In genomic region chr9:44473184-44473583, GRCm38 (mm10) we compare ENCODE assay signal across 22 mouse cellular contexts. TPM values are rescaled to one million over a fixed set of nuclear protein-coding genes. Genes with fewer than 3 reads are reported as not detected.
DNase-seq lines count a peak whose midpoint lies in the region; TF ChIP-seq lines count a peak whose summit lies in the region.
"Had no signal": no experiment of that assay in that cellular context is flagged by ENCODE, and none has a peak within 500 bp of the region (broad histone marks: within the 10 kb centered on the region; RNA-seq: fewer than 3 reads in every experiment).

No protein-coding gene starts in this region.

- no peak overlapping the region for H3K4me3 ChIP-seq in gastrocnemius, adult 2 months
- H3K4me3 ChIP-seq in layer of hippocampus, adult 2 months, result no peak overlapping the region
- H3K4me3 ChIP-seq: embryonic facial prominence, embryonic 13.5 days; myocyte; stomach, embryonic 15.5 days had no signal

- intact Hi-C loops in gastrocnemius, adult 2 months (cut with DNase I), result no loop called here
- intact Hi-C loops in gastrocnemius, postnatal 14 days (cut with DNase I; ENCODE audit: low total_unique reads), result loop anchor here (5.0 kb wide), 1 partner anchor 34 kb away; no protein-coding TSS in a partner anchor

- H3K27ac ChIP-seq in gastrocnemius, adult 2 months, result peak overlapping the region; percentile 90
- H3K27ac ChIP-seq in layer of hippocampus, adult 2 months, result no peak overlapping the region
- H3K27ac ChIP-seq: embryonic facial prominence, embryonic 13.5 days; stomach, embryonic 15.5 days had no signal

- DNase-seq in gastrocnemius, adult 2 months, result no peak
- DNase-seq in gastrocnemius, postnatal 14 days, result no peak
- DNase-seq in layer of hippocampus, adult 2 months (ENCODE audit: low spot score in 2 of 2), result no peak
- no peak for DNase-seq in layer of hippocampus, adult 11-12 months (ENCODE audit: low spot score)
- peak; percentile 49 for DNase-seq in thymus, postnatal 4 days
- no peak for DNase-seq in thymus, postnatal 10 days (ENCODE audit: low spot score in 2 of 2)
- no peak for DNase-seq in frontal cortex, postnatal 10 days (ENCODE audit: low spot score in 2 of 2)
- DNase-seq: adrenal gland, postnatal 36 days; heart, adult 18-20 months; heart, postnatal 10 days; kidney, postnatal 14 days; lung, postnatal 36 days; right cerebral cortex, adult 18-20 months; thymus, postnatal 36 days had no signal

- peak; percentile 33; the same call in 1 of the 2 replicates for TF ChIP-seq CTCF in gastrocnemius, adult 2 months (IDR thresholded peaks at IDR 0.05)
- TF ChIP-seq CTCF in layer of hippocampus, adult 2 months (conservative IDR thresholded peaks at IDR 0.05), result peak; percentile 61

RNA-seq across cellular contexts. Expression of gene Bcl9l, which starts 9.4 kb away (rescaled TPM):
- total RNA-seq in gastrocnemius, adult 2 months (2021), result 10 to 100 TPM; 38.3 to 43.6 TPM
- 10 to 100 TPM; 38.9 to 44.2 TPM for total RNA-seq in gastrocnemius, postnatal 14 days (2021)
- total RNA-seq in layer of hippocampus, adult 2 months (2021), result 10 to 100 TPM; 68.4 to 76.9 TPM

RNA-seq across cellular contexts. Expression of gene Upk2, which starts 18.4 kb away (rescaled TPM):
- total RNA-seq in gastrocnemius, adult 2 months (2021), result under 1 TPM; 0.22 to 0.23 TPM
- total RNA-seq in gastrocnemius, postnatal 14 days (2021), result under 1 TPM; 0.35 to 0.78 TPM
- not detected for total RNA-seq in layer of hippocampus, adult 2 months (2021)
- total RNA-seq: adrenal gland, postnatal 36 days; common myeloid progenitor, adult 5-6 weeks; heart, adult 18-20 months; heart, postnatal 10 days; layer of hippocampus, postnatal 14 days; left cerebral cortex, postnatal 36 days; liver, adult 2 months; neutrophil, adult 5-6 weeks had no signal

RNA-seq across cellular contexts. Expression of gene Foxr1, which starts 32.2 kb away (rescaled TPM):
- total RNA-seq in gastrocnemius, adult 2 months (2021), result not detected
- not detected for total RNA-seq in gastrocnemius, postnatal 14 days (2021)
- total RNA-seq in layer of hippocampus, adult 2 months (2021), result not detected
- total RNA-seq: adrenal gland, postnatal 36 days; common myeloid progenitor, adult 5-6 weeks; heart, adult 18-20 months; heart, postnatal 10 days; layer of hippocampus, postnatal 14 days; left cerebral cortex, postnatal 36 days; liver, adult 2 months; neutrophil, adult 5-6 weeks had no signal

RNA-seq across cellular contexts. Expression of gene Ccdc84, which starts 54.8 kb away (rescaled TPM):
- 1 to 10 TPM; 5.0 to 5.7 TPM for total RNA-seq in gastrocnemius, adult 2 months (2021)
- total RNA-seq in gastrocnemius, postnatal 14 days (2021), result 1 to 10 TPM; 4.4 to 5.6 TPM
- total RNA-seq in layer of hippocampus, adult 2 months (2021), result 10 to 100 TPM; 21.5 to 25.7 TPM
